Mouse (Mus musculus) layer of hippocampus, adult 8-10 months (tissue): ENCODE measurements at regions not wholly inside any gene's neighbourhood (a gene's known extent, or its start where the extent isn't known, plus 50 kb on each side); places are given as distances from the start of the nearest gene placed in this dataset.
A peak's percentile ranks its signal among the peaks of the same experiment; 100 is the strongest.

Experiments used
- DNase-seq, 2 experiments: peaks; one replicate each; pipeline ENCODE4 v3.0.0; 2022; ENCODE audit warnings: low spot score in 2 of 2

DNA sequence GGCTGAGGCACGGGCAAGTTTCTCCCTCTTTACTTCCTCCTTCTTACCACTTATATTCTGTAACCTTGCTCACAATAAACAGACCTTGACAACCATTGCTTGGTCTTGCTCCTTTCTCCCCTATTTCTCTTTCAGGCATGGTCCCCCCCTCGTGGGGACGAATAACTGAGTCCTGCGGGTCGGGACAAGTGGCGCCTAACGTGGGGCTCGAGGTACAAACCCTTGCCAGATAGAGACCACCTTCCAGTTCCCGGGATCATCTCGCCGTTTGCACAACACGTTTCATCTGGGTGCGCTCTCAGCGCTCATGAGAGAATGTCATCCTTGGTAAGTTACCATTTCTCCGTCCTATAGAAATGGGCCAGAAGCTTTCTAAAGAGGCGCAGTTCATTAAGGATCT, 79.6 kb upstream of the Foxn3 start:
- no peak for DNase-seq

DNA sequence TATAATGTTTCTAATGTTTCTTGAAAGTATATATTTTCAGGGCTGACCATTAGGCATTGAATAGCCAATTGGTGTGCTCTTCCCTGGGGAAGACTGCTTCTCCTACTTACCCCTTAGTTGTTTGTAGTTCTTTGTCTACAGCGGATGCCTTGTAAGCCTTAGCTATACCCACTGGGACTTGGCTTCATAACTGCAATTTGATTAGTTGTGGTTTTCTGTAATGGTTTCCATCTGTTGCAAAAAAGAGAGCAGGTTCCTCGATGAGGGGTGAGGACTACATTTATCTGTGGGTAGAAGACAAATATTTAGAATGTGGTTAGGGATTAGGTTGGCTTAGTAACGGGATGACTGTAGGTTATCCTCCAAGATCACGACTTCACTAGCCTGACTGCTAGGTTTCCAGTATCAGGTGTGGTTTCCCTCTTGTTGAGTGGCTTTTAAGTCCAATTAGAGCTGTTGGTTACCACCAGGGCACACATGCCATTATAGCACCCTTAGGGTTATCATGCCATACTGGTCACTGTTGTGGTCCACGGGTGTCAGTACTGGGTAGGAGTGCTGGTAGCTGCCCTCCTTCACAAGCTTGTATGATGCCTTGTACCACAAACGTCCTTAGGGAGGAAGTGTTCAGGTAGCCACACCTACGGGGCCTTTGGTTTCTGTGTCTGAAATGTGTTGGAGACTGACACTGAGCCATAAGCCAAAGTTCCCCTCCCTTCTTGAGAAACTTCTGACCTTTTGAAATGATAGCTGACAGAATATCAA, 78.9 kb upstream of the Foxn3 start:
- DNase-seq, result no peak

DNA sequence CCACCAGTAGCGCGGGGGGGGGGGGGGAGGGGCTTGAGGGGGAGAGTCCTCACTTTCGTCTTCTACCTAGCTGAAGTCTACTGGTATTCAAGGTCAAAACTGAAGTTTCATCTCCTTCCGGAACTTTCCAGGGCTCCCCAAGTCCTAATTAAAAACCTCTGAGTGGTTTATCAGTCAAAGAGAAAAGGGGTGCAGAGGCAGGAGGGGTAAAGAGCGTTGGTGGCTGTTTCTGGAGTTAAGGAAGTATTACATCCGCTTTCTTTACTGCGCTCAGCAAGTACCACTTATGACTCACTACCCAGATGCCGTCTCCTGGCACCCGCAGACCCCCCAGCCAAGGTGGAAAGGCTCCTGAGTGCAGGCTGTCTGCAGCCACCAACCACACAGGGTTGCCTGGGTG, 77.9 kb upstream of the Foxn3 start:
- DNase-seq, result no peak

DNA sequence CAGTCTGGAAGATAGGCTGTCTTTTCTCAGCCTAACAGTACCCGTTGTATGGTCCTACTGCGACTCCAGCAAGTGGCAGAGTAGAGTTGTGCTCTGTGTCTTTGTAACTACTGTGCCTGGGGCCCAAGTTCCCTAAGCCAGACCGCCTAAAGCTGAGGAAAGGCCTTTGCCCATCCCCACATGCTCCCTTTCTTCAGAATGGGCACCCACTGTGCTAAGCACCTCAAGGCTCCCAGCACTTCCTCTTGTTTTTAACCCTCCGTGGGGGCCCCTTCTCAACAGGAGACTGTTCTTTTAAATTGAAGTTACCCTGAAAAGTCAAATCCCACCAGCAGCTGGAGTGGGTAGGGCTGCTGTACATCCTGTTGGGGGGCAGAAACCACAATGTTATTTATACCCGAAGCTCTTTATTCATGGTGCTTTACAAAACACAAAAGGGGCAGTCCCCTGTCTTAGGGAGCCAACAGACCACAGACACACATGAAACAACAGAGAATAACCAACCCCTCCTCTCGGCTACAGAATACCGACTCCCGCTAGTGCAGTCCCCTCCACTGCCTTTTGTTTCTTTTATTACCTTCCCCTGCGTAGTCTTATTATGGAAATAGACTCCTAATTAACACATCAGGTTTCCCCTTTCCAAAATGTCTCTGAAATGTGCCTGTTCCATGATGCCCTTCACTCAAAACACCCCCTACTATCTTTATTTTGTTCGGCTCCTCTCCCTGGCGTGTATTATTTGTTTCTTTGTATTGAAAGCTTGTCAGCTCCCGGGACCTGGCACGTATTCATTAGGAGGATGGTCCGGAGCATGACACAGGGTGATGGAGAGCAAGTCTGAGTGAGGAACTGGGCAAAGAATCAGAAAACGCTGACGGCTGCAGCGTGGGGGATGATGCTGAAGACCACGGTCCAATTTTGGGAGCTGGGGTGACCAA, 77.1 kb upstream of the Foxn3 start:
- no peak for DNase-seq

DNA sequence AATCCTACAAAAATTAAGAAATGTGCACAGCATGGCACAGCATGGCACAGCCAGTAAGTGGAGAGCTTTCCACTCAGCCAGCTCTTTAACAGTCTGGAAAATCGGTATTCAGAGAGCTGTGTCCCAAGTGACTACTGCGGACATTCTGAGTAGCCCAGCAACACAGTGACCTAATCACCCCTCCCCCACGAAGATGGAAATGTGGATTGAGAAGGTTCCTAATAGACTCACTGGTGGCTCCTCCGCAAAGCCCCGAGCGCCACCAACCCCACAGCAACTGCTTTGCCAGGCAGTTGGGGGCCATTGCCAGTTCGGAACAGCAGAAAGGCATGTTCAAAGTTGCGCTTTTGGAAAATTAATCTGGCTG, 76.4 kb upstream of the Foxn3 start:
- peak; percentile 51 to 52 for DNase-seq

DNA sequence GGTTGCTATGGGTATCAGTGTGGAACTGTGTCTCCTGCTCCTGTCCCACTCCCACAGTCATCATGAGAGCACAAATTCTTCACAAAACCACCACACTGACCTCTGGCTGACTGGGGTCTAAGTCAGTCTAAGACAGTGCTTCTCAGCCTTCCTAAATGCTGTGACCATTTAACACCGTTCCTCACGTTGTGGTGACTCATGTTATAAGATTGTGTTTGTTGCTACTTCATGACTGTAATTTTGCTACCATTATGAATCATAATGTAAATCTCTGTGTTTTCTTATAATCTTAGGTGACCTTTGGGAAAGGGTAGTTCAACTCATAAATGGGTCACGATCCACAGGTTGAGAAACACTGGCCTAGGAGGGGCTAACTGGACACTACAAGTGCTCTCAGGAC, 75.7 kb upstream of the Foxn3 start:
- no peak for DNase-seq

DNA sequence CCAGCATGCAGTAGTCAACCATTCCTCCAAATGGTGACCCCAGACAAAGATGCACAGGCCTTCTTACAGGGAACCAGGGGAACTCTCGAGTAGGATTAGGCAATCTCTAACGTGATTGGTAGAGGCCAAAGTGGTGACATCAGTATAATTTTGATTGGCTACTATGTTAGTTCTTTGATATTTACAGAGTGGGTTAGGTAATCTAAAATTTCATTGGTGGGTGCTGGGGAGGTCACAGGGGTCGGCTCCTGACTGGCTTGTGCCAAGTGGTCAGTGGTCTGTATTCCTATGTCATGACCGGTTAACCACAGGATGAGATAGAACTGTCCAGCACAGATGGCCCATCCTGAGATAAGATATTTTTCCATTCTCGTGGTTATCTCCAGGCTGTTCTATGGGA, 74.6 kb upstream of the Foxn3 start:
- DNase-seq, result no peak

DNA sequence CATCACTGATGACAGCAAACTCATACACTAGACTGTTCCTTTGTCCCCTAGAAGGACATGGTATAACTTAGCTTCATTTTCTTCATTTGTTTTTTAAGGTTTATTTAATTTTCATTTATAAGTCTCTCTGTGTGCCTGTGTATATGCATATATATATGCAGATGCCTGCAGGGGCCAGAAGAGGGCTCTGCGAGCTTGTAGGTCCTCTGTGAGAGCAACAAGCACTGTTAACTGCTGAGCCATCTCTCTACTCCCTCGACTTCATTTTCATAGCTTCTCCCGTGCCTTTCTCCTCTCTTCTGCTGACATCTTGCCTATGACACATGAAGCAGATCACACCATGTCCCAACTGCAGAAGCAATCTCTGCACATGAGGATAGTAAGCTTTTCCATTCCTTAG, 72.9 kb upstream of the Foxn3 start:
- no peak for DNase-seq

DNA sequence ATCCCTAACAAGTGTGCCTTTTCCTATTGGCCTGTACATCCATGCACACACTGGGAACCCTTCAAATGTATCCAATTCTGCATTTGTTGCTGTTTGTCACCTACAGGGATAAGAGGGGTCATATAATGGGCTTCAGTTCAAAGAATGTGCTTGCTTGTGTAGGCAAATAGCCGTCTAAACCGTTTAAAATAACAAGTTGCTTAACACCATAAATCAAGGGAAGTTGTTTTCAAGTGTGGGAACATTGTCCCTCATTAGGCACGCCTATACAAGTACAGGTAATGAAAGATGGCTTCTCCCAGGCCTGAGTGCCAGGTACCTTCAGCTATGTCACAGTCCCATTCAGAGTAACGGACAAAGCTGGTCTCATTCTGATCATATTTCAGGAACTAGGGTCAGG, 72.0 kb upstream of the Foxn3 start:
- no peak for DNase-seq

DNA sequence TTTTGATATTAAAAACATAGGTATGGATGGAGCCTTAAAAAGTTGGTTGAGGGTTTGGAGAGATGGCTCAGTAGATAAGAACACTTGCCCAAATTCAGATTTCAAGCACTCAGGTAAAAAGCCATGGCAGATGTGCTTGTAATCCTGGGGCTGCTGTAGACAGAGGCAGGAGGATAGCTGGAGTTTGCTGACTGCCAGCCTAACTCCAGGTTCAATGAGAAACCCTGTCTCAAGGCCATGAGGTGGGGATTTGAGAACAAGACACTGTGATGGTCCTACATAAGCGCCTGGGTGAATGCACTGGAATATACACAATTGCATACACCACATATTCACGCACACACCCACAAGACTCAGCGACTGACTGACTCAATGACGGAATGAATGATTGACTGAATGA, 71.3 kb upstream of the Foxn3 start:
- no peak for DNase-seq

DNA sequence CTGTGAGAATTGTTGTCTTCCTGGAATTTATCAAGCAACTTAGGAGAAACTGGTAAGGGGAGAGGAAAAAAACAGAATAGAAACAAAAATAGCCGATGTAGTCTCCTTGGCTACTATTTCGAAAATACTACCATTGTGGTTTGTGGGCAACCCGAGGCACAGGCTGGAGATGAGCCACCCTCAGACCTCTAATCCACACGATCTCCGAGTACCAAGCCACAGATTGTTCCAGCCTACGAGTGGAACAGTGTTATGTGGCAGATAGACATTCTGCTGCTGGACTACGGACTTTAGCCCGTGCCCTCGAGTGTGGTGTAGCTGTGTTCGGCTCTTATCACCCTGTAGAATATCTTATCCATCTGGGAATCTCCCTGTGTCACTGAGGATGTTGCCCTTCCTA, 70.3 kb upstream of the Foxn3 start:
- no peak for DNase-seq

DNA sequence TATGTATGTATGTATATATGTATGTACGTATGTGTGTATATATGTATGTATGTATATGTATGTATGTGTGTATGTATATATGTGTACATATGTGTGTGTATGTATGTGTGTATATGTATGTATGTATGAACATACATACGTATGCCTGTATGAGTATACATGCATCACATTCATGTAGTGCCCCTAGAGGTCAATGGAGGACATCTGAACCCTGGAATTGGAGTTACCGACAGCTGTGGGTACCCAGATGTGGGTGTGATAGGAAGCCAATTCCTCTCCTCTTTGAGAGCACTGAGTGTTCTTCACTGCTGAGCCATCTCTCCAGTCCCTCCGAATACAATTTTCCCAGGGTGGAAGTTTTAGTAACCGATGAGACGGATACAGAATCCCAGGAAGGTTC, 69.6 kb upstream of the Foxn3 start:
- DNase-seq, result no peak

DNA sequence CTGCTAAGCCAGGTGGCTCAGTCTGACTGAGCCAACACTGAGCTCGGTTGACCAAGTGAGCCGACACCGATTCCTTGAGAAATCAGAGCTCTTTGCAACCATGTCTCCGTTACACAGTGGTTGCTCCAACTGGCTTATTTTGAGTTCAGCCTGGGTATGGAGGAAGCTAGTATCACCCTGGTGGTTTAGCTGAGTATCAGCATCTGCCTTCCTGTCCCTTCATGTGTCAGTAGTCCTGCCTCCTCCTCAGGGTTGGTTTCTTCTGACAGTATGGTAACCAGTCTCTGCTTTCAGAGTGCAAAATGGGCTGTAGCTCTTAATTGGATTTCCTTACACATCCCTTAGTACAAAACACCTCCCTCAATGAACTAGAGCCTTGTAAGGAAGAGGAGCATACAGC, 66.2 kb upstream of the Foxn3 start:
- no peak for DNase-seq

DNA sequence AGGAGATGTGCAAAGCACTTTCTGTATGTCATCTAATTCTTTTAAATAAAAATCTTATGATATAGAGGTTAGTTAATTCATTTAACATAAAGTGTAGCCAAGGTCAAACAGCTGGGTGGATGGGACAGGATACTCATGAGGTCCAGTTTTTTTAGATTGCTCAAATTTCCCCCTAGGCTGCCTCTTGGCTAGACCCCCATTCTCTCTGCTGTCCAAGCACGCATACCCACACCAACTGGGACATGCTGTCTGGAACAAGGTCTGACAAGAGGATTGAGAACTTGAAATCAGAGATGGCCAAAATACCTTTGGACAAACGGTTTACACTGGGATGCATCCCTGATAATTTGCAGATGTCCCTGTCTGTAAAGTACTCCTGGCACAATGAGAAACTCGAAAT, 65.0 kb upstream of the Foxn3 start:
- DNase-seq, result no peak

DNA sequence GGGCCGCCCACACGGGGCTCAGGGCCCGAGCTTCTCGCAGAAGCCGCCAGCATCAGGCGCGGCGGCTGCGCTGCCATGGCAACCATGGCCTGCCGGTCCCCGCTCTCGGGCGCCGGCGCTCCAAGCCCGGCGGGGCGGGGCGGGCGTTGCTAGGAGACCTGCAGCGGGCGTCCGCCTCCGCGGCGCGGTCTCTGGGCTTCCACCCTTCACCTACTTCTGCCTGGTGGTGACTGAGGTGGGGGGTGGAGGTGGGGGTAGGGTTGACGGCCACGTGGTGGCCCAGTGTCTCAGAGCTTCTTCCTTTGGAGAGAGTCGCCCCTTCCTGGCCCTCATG, 64.5 kb upstream of the Foxn3 start:
- peak; percentile 90 to 91 for DNase-seq

DNA sequence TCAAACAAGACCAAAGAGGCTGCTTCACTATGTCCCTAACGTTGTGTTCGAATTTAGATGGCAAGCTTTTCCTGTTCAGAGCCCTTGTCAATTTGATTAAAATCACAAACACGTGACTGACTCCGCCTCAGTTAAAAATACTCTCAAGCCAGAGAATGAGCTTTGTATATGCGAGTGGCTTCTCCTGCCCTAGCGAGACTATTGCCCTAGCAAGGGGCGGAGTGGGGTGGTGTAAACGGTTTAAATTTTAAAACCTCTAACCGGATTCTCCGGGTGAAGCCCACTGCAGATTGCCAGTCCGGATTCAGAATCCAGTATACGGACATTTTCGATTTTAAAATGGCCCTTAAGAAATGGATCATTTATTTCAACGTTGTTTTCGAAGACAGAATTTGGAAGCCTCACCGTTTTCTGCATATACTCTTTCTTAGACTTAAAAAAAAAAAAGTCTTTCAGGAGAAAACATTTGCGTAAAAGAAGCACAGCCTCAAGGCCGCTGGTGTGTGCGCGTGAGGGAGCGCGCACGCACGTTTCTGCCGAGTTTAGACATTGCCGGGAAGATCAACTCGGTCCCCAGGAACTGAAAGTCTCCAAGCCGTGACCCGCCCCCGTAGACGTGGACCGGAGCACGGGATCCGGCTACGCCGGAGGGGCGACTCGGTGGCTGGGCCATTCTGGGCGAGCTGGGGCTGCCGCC, 64.0 kb upstream of the Foxn3 start:
- peak; percentile 28 to 34 for DNase-seq

DNA sequence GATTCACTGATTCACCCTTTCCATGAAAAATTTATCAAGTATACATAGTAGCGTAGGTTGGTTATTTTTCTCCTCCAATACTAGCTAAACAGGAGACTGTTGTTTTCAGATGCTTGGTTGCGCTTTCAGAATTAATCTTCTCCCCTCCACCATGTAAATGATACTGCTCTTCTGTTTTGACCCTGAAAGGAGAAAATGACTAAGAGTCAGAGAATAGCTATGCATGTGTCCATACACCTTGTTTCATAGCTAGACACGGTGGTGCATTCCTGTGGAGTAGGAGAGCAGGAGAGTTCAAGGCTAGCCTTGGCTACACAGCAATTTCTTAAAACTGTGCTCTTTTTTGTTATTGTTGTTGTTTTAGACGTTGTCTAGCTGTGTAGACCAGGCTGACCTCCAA, 62.8 kb upstream of the Foxn3 start:
- DNase-seq, result no peak

DNA sequence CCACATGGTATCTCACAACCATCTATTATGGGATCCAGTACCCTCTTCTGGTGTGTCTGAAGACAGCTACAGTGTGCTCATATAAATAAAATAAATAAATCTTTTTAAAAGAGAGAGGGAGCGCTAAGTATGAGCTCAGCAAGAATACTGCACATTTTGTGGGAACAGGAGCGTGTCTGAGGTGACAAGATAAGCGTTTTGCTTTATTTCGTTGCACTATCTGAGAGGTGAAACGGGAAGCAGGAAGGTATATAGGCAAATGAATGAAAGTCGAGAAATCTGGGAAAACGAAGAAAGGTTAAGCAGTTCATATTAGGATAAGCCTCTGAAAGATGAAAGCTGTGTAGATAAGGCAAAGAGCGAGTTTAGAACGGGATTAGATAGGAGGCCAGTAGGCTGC, 61.7 kb upstream of the Foxn3 start:
- no peak for DNase-seq

DNA sequence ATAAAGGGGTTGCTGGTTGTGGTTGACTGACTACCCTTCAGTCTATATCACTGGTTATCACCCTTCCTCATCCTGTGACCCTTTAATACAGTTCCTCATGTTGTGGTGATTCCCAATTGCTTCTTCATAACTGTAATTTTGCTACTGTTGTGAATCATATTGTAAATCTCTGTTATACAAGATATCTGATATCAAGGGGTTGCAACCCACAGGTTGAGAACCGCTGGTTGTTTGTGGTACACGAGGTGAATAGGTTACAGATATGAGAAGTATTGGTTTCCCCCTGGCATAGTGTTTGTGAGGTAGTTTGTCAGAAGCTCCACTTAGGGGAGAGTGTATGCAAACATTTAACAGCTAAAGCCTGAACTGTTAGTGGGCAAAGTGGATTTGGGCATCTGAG, 58.9 kb upstream of the Foxn3 start:
- DNase-seq, result no peak

DNA sequence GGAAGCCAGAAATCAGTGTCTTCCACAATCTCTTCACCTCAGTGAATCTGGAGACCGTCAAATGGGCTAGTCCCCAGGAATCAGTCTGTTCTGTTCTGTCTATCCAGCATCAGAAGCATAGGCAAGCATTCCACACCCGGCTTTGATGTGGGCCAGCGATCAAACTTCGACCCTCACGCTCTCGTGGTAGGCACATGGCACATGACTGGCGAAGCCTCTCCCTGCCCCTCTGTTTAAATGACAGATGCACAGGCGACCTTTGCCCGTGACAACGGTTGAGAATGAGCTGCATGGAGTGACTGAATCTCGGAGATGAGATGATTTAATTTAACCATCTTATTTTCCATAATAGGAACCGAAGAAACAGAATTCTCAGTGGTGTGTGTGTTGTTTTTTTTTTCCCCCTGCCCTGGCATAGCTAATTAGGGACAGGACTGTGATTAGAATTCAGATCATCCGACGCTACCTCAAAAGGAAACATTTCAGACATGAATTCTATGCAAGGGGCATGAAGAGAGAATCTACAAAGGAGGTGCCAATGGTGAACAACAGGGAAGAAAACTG, 53.9 kb upstream of the Foxn3 start:
- DNase-seq, result no peak

DNA sequence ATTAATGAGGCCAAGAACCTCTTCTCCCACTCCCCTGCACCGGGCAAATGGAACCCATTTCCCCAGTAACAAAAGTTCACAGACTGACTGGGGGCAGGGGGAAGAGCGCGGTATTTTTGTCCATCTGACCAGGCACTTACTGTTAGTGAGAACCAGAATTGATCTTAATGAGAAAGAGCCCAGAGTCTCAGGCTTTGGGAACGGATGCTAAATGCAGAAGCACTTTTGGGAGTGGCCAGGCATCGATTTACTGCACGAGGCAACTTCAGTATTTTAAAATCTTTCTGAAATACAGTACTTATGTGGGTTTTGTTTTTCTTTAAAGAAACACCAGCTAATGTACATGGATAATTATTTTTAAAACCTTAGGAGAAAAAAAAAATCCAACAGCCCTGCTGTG, 51.0 kb upstream of the Foxn3 start:
- DNase-seq, result no peak
